Mouse (Mus musculus) MEL (cell line): ENCODE results near the gene 1700029I15Rik.

Source experiments
- CHD2 ChIP-seq: IDR thresholded peaks from 2 replicates; pipeline ENCODE4 v1.6.1; 2011; ENCODE audit warnings: low read length, improper control_type of control experiment
- CTCF ChIP-seq, 3 experiments: IDR thresholded peaks in 2 of 3; conservative IDR thresholded peaks in 1 of 3; 2 replicates each; pipeline ENCODE4 v1.5.1; 2011 to 2012; ENCODE audit warnings: low read length in 3 of 3, low read depth in 2 of 3, mild to moderate bottlenecking in 2 of 3, improper control_type of control experiment in 1 of 3, inconsistent platforms in 1 of 3, mixed read lengths in 1 of 3, moderate library complexity in 1 of 3; ENCODE audit not compliant: control insufficient read depth in 1 of 3, insufficient read depth in 1 of 3, poor library complexity in 1 of 3, severe bottlenecking in 1 of 3
- ELF1 ChIP-seq: IDR thresholded peaks from 2 replicates; pipeline ENCODE4 v1.6.1; 2014; ENCODE audit warnings: low read depth, mild to moderate bottlenecking, inconsistent platforms, low read length, improper control_type of control experiment, moderate library complexity
- EP300 ChIP-seq, 2 experiments: IDR thresholded peaks; 2 replicates each; pipeline ENCODE4 v1.6.1; 2011; ENCODE audit warnings: improper control_type of control experiment in 2 of 2, low read length in 2 of 2, low read depth in 1 of 2, mild to moderate bottlenecking in 1 of 2
- GATA1 ChIP-seq: IDR thresholded peaks from 2 replicates; pipeline ENCODE4 v1.6.1; 2011; ENCODE audit warnings: low read depth, low read length, improper control_type of control experiment
- KAT2A ChIP-seq: conservative IDR thresholded peaks from 2 replicates; pipeline ENCODE4 v1.6.1; 2012; ENCODE audit warnings: low read depth, low read length, improper control_type of control experiment, inconsistent platforms
- MXI1 ChIP-seq: IDR thresholded peaks from 2 replicates; pipeline ENCODE4 v1.6.1; 2011; ENCODE audit warnings: mild to moderate bottlenecking, low read depth, low read length, improper control_type of control experiment
- MYB ChIP-seq: IDR thresholded peaks from 2 replicates; pipeline ENCODE4 v1.6.1; 2011; ENCODE audit warnings: mild to moderate bottlenecking, low read depth, low read length, improper control_type of control experiment
- POLR2A ChIP-seq, 2 experiments: IDR thresholded peaks; 2 replicates each; pipeline ENCODE4 v1.6.1; 2011 to 2012; ENCODE audit warnings: low read length in 2 of 2, mild to moderate bottlenecking in 2 of 2, control low read depth in 1 of 2, improper control_type of control experiment in 1 of 2, low read depth in 1 of 2, moderate library complexity in 1 of 2; ENCODE audit not compliant: control insufficient read depth in 1 of 2, insufficient read depth in 1 of 2, poor library complexity in 1 of 2
- RCOR1 ChIP-seq: IDR thresholded peaks from 2 replicates; pipeline ENCODE4 v1.6.1; 2012; ENCODE audit warnings: low read depth, mild to moderate bottlenecking, inconsistent platforms, low read length, improper control_type of control experiment
- USF1 ChIP-seq: IDR thresholded peaks from 2 replicates; pipeline ENCODE4 v1.6.1; 2014; ENCODE audit warnings: low read depth, mild to moderate bottlenecking, inconsistent platforms, low read length, improper control_type of control experiment, moderate library complexity
- ZC3H11A ChIP-seq: IDR thresholded peaks from 2 replicates; pipeline ENCODE4 v1.6.1; 2012; ENCODE audit warnings: low read depth, mild to moderate bottlenecking, inconsistent platforms, low read length, improper control_type of control experiment
- ZMIZ1 ChIP-seq: IDR thresholded peaks from 2 replicates; pipeline ENCODE4 v1.6.1; 2012; ENCODE audit warnings: low read depth, mild to moderate bottlenecking, inconsistent platforms, low read length, improper control_type of control experiment, moderate library complexity

DNA sequence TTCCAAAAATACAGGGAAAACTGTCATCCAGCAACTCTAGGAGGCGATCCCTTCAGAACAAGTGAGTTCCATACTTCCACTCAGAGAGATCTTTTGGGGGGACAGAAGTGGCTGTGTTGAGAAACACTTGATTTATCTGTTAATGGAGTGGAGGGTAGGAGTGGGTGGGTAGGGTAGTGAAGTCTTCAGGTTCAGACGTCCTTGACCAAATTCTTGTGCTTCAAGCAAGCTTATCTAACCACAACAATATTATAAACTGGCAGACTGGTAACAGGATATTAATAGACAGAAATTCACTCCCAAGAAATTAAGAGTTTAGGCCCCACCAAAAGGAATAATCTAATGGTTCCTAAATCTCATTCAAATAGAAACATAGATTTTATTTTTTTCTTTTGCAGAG, 47.8 kb downstream of the 1700029I15Rik start:
- TF ChIP-seq CTCF (IDR thresholded peaks at IDR 0.05 in 2 of 3, conservative IDR thresholded peaks at IDR 0.05 in 1 of 3; ENCODE audit: control insufficient read depth in 1 of 3, insufficient read depth in 1 of 3, low read depth in 2 of 3, low read length in 3 of 3, poor library complexity in 1 of 3, severe bottlenecking in 1 of 3), result no peak
- no peak for TF ChIP-seq POLR2A (IDR thresholded peaks at IDR 0.05; ENCODE audit: control insufficient read depth in 1 of 2, insufficient read depth in 1 of 2, low read depth in 1 of 2, low read length in 2 of 2, poor library complexity in 1 of 2)
- TF ChIP-seq USF1, result no peak
- TF ChIP-seq KAT2A, result no peak
- TF ChIP-seq ZC3H11A, result no peak
- peak in 1 of 2 experiments; percentile 52; a peak in 1 of 4 replicates for TF ChIP-seq EP300 (IDR thresholded peaks at IDR 0.05; ENCODE audit: low read depth in 1 of 2, low read length in 2 of 2)
- TF ChIP-seq ZMIZ1, result no peak
- no peak for TF ChIP-seq MYB
- 0 out of 2 replicates have a peak, but pooled peaks have one; percentile 20 for TF ChIP-seq GATA1
- peak; percentile 55; the same call in 1 of the 2 replicates for TF ChIP-seq RCOR1
- TF ChIP-seq CHD2, result no peak
- no peak for TF ChIP-seq MXI1
- TF ChIP-seq ELF1, result no peak
